Mouse (Mus musculus) adrenal gland, postnatal 25 days (tissue): ENCODE data around the gene Prkg1. TPM values are rescaled to one million over a fixed set of nuclear protein-coding genes. Genes with fewer than 3 reads are reported as not detected.

ENCODE experiments used
- DNase-seq: peaks from one replicate; pipeline ENCODE4 v3.0.0; 2021; ENCODE audit warnings: mixed read lengths
- total RNA-seq: library from RNA; stranded (reverse); gene quantifications from 2 replicates; pipeline ENCODE4 v1.2.3, GENCODE M21; 2021

The Prkg1 gene
- total RNA-seq, 1 experiment from 2014 or later: 7.7 TPM

DNA sequence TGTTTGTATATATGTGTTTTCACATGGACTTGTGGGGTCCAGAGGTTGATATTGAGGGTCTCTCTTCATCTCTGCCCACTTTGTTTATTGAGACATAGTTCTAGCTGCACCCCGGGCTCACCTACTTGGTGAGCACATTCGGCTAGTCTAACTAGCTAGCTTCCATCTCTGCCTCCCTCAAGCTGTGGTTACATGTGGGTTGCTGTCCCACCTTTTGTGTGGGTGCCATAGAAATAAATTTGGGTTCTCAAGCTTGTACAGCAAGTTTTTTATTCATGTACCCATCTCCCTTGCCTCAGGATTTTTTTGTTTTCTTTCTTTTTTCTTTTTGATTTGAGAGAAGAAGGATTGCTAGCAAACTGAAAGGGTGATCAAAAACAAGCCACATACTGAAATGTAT is 617.4 kb downstream of the Prkg1 start:
- no peak for DNase-seq

DNA sequence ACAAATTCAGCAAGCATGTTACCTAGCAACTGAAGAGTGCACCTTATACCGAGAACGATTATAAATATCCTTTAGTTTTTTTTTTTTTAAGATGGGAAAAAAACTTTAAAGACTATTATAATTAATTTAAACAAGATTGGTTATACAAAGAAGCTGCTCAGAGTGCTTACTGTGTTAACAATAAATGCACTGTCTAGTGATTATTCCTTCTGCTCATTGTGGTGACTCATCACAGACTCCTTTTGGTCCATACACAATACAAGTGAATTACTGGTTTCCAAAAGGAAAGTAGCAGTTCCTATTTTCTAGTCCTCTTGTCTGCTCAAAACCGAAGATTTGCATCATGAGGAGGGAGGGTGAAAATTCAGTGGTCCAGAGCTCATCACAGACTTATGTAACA is 618.7 kb downstream of the Prkg1 start:
- DNase-seq: no peak

DNA sequence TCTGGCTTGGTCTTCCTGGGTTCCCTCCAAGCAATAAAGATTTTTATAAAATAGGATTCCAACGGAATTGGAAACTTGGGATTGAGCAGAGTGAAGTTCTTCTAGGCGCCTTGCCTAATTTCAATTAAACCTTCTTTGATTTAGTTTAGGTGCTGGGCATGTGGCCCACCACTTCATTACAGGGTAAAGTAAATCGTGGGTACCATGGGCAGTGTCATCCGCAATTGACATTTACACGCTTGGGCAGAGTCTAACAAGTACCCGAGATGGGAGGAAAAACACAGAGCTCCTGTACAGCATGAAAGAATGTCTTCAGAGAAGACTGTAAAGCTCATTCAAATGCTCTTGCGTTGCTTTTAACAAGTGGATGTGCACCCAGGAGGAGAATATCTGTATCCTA is 622.9 kb downstream of the Prkg1 start:
- no peak for DNase-seq

DNA sequence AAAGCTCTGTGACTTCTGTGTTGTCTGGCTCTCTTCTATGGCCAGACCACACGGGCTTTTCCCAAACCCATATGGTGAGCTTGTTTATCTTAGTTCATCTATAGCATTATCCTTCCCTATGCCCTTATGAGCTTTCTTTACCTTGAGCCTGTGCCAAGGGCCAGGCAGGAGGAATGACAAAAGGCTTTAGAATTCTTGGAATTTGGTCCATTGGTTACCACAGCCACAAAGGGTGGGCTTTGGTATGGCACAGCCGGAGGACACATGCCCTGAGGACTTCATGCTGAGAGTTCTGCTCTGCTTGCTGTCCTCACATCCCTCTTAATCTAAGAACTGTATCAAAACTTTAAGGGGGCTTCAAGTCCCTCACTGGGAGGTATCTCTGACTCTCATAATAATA is 628.5 kb downstream of the Prkg1 start:
- no peak for DNase-seq

DNA sequence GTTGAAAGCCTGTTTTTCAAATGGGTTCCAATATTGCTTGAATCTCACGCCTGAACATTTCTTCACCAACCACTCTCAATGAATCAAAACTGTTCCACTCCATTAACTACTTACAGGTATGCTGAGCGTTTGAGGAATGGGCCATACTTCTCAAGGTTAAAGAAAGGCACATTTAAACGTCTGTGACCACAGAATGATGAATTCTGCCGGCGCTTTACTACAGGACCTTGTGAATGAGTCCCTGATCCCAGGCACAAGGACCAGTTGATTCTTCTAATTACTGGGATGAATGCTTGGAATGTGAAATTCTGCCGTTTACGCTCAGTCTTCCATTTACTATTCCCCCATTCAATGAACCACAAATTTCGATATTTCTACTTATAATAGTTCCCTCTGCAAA is 632.2 kb downstream of the Prkg1 start:
- DNase-seq: no peak

DNA sequence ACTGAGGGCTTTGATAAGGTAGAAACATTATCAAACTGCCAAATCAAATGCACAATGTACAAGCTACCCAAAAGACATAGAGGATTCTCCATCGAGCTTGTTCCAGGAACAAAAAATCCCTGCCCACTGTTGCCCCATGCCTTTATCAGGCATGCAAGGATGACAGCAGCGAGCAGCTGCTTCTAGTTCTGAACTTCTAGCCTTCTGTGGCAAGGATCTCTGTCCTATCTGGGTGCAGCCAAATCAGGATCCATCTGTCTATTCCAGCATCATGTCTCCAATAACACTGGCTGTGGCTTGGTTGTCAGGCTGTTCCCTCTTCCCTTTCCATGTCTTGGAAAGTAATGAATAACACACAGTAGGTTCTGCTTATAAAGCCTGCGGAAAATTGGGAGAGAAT is 640.2 kb downstream of the Prkg1 start:
- DNase-seq: no peak

DNA sequence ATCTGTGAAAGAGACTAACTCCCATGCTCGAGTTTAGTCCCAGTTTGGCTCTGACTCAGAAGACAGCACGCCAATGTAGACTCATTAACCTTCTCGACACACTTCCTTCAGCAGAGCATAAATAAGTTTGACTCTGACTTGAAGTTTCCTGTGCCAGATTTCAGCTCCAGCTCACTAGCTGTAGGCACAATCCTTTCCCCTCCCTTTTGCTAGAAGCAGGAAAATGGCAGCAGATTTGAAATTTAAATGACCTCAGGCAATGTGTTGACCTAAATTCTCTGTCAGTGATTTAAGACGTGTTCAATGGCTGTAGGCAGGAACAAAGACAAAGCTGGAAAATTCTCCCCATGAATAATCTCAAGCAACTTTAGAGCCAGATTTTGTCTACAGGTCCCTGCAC is 650.1 kb downstream of the Prkg1 start:
- no peak for DNase-seq

DNA sequence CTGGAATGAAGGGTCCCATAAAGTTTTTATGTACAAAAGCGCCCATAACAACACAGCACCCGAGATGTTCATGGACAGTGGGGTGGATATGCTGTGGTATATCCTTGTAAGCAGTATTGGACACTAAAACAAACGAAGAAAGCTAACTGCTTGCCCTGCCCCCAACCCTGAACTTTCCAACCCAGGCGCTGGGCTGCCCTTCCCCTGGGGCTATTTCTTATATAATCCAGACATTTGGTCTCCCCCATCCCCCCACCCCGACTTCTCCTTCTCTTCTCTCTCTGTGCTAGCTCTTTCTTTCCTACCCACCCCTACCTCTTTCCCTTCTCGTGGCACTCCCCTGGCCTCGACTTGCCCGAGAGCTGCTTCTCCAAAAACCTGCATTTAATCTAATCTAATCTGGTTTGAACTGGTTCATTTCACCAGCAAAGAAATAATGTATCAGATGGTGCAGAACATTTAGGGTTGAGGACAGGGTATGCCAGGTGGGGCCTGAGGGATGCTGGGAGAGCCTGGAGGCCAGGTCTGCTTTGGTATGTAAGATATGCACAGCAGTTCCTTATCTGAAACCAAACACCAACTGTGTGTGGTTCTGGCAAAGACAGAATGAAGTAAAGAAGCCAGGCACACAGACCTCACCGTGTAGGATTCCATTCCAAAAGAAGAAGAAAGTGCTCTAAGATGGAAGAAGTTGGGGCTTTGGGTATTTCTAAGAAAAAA is 657.8 kb downstream of the Prkg1 start:
- DNase-seq: no peak

DNA sequence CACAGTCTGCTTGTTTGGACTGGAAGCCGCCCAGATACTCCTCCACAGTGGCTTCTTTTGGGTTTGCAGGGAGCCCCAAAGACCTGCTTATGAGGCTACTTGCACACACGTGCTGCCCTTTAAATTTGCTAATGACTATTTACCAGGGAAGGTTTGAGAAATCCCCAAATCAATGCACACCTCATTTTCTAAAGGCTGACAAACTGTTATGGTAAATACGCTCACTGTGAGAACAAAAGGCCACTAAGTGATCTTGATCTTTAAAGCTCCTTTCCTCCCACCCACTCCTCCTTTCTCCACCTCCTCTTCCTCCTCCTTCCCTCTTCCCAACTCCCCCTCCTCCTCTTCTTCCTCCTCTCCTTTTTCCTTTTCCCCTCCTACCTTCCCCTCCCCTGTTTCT is 658.8 kb downstream of the Prkg1 start:
- no peak for DNase-seq

DNA sequence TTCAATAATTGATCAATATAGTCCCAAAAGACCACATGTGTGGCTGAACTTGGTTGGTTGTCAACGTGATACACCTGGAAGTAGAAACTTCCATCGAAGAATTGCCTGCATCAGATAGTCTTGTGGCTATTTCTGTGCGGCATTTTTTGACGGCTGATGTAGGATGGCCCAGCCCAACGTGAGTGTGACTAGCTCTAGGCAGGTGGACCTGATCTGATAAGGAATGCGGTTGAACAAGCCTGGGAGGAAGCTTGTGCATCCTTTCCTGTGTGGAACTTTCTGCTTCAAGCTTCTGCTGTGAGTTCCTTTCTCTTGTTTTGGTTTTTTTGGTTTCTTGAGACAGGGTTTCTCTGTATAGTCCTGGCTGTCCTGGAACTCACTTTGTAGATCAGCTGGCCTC is 660.1 kb downstream of the Prkg1 start:
- DNase-seq: no peak

DNA sequence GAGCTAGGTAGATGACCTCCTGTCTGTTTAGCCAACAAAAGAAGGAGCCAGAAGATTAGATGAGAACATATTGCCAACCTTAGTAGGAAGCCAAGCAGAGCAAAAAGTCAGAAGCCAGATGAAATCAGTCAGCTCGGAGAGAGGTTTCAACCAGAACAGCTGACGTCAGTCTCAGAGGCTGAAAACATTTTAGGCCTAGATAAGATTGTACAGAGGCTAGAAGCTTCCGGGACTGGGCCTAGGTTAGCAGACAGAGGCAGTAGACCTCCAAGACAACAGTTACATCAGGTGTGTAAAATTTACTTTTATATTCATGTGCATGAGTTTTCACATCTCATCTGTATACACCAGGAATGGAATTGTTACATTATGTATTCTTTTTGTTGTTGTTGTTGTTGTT is 665.5 kb downstream of the Prkg1 start:
- DNase-seq: no peak

DNA sequence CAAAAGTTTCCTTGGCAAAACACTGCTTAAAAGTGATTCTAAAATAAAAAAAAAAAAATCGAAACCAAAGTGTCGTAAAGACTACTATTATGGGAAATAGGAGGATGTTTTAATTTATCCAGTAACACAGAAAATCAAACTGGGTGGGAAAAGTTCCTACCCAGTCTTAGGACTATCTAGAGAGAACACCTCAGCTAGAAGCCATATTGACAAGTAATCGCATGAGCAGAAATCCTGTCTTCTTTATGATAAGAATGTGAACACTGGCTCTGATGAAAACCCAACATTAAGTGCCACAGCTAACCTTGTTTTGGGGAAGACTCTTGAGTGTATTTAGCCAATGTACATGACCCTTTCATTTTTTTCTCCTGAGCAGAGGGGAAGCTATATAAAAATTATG is 667.0 kb downstream of the Prkg1 start:
- no peak for DNase-seq

DNA sequence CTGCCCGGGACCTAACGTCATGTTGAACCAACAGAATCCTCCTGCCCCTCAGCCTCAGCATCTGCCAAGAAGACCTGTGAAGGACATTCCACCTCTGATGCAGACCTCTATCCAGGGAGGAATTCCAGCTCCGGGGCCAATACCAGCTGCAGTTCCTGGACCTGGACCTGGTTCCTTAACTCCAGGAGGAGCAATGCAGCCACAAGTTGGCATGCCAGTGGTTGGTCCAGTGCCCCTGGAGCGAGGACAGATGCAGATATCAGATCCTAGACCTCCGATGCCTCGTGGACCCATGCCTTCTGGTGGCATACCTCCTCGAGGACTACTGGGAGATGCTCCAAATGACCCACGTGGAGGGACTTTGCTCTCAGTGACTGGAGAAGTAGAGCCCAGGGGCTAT is 681.1 kb downstream of the Prkg1 start:
- no peak for DNase-seq

DNA sequence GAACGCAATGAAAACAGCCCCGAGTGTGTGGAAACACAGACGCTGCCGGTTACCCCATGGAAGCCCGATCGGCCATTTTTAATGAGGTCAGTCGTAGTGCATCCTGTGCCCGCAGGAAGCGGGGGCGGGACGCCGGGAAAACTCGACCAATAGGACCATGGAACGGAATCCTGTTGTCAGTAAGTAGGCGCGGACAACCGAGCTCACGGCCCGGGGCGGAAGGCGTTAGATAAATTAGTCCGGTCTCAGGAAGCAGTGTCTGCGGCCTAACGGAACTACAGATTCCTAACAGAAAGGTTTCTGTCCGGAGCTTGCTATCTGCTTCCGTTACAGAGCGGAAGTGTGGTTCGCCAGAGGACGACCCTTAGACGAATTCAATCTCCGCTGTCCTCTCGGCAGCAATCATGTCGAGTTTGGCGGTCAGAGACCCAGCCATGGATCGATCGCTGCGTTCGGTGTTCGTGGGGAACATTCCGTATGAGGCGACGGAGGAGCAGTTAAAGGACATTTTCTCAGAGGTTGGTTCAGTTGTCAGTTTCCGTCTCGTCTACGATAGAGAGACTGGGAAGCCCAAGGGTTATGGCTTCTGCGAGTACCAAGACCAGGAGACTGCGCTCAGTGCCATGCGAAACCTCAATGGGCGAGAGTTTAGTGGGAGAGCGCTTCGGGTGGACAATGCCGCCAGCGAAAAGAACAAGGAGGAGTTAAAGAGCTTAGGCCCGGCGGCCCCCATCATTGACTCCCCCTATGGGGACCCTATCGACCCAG is 682.0 kb downstream of the Prkg1 start, which contains the start of gene Cstf2t:
TSS of gene Cstf2t (plus strand) at position 176 of the 768 bp plus-strand sequence.
- peak; percentile 98 for DNase-seq

DNA sequence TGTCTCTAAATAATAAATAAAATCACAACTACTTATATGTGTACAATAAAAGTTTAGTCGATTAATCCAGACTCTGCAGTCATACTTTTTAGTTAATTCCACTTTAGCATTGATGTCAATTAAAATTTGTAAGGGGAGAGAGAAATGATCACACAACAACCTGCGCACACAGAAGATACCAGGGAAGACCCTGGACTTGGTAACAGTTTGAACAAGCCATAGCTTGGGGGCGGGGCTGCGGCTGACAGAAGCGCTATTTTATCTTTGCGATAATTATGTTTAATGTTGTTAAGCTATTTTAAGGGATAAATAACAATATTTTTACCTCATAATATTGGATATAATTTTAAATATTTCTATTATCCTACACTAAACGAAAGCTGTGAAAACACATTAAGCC is 682.6 kb downstream of the Prkg1 start:
- no peak for DNase-seq

DNA sequence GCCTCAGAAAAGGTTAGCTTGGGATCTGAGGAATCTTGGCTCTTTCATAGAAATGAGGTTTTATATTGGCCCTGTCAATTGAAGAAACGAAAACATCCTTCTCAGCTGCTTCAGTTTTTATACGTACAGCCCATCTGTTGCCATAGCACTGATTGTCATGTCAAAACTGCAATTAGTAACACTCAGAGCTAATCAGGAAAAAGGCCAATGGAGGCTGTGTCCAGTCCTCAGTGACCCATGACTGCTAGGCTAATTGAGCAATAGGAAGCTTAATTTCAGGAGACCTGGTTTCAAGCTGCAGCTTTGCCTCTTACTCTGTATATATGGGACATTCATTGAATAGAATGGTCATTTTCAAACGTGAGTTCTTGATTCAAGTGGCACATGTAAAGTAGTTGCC is 686.6 kb downstream of the Prkg1 start:
- DNase-seq: no peak

DNA sequence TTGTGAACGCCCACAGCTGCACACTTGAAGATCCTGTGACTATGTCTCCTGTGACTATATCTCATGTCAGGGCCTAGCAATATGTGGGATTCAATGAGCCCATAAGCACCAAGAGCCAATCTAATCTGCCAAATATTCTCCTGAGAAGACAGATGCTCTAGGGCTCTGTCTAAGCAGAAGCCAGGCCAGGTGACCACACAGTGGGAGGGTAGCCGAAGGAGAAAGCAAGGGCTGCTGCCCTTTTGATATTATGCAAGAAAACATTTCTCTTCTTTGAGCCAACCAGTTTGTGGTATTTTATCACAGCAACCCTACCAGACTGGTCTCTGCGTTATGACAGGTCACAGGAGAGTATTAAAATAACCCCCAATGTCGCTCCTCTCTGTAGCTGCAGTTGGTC is 688.7 kb downstream of the Prkg1 start:
- no peak for DNase-seq

DNA sequence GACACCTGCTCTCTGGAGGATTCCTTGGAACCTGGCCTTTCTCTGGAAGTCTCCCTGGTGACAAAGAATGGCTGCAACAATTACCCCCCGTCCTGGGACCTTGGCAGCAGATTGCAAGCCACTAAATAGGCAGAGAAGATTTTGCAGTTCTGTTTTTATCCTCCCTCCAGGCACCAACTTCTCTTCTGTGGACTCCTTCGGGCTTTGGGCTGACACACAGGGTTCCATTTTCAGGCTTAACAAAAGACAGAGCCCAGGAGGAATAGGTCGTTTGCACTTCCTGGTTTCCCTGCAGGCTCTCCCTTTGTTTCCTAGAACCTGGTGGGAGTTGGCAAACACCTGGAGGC is 690.1 kb downstream of the Prkg1 start:
- DNase-seq: no peak

DNA sequence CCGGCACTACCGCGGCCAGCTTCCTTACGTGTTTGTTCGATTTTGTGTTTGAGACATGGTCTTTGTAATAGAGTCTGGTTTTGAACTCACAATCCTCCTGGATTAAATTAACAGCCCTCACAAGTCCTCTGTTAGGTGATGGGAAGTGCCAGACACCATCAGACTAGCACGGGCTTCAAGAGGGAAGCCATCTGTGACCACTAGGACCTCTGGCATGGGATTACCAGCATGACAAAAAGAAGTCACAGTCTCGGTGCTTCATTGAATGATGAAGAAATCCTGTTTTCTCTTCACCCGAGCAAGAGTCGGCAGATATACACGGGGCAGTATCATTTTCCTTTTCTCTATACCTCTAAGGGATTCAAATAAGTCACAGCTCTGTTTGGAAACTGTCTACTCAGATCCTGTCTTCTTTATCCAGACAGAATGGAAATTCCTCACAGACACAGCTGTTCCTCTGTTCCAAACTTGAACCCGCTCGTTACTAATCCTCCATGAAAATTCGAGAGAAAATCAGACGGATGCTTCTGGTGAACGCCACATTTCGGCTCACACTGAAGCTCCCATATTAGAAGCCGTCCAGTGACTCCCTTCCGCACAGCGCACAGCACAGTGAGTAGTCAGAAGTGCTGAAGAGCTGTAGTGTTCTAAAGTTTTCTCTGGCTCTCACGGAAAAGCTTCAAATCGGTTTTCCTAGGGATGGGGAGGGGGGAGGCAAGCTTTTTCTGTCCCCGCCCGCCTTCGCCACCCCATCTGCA is 690.7 kb downstream of the Prkg1 start:
- no peak for DNase-seq

DNA sequence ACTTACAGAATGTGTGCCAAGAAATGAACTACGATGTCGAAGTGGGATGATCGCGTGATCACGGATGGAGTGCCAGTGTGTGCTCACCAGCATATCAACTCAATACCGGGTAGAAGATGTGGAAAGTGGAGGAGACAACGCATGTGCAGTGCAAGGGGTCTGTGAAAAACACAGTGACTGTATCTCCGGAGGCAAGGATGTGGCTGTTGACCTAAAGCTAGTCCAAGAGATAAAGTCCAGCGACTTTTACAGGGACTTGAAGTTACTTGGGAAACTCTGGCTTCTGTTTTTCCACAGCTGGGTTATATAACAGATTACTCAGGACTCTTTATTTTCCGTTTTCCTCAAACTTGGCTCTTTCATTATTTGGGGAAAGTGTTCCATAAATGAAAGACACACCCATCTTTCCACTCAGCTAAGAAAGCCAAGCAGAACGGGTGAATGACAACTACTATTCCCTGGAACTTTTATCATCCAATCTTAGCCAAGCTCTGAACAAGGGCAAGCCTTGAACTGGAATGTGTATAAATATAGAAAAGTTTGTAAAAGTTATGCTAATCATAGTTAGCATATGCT is 699.5 kb downstream of the Prkg1 start:
- DNase-seq: no peak

DNA sequence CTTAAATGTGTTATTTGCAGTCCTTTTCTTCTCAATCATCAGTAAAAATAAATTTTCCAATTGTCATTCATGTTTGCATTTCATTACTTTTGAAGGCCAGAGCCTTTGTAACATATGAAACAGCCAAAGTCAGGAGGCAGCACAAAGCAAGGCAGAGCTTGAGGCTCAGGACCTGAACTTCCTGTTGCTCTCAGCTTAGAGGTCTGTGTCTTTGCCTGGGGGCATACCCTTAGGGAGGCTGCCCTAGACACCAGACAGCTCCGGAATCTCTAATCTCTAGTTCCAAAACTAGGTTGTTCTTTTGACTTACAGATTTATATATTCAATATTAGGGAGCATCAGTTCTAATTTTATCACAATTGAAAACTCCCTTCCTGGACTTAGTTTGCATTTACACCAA is 700.1 kb downstream of the Prkg1 start:
- DNase-seq: no peak

DNA sequence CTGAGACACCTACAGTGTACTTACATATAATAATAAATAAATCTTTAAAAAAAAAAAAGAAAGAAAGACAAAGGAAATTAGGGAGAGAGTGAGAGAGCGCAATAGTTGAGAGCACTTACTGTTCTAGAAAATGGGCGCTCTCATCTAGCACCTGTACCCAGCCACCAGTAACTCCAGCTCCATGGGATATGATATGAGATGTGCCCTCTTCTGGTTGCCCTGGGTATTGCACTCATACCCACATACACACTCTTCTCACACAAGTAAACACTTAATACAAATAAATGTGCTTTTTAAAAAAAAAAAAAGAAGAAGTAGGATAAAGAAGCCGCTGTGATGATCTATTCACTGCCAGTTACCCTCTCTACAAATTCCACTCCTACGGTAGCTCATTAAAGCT is 718.2 kb downstream of the Prkg1 start:
- no peak for DNase-seq
